Mouse (Mus musculus): ENCODE data around the gene 4930595M18Rik.
A peak's percentile ranks its signal among the peaks of the same experiment; 100 is the strongest.

The 4930595M18Rik gene

DNA sequence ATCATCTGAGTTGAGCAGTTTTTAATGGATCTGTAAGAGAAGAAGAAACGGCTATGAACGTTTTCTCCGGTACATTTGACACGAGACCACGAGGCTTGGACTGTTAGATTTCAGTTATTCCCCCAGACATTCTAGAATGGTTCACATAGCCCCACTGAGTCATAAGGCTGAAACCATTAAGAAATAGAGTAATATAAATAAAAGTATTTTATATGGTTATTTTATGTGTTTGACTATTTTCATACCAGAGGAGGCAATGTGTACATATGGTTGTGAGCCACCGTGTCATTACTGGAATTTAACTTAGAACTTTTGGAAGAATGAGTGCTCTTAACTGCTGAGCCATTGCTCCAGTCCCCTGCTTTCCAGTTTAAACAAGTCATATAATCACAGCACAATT is at the start of gene 4930595M18Rik:
TSS of gene 4930595M18Rik (minus strand) at position 101 of the 400 bp plus-strand sequence.
- Histone ChIP-seq H3K9me3 (ENCODE audit: low read length) (no peaks in the 10 kb centered on the region), H3K27me3 (ENCODE audit: insufficient read depth, low read length) (no peaks in the 10 kb centered on the region), H3K36me3 (ENCODE audit: insufficient read depth, low read length) (no peaks in the 10 kb centered on the region), H3K4me1 (replicated peaks; ENCODE audit: low read depth, low read length) (no peaks in the 10 kb centered on the region), H3K4me3 (replicated peaks; ENCODE audit: low read length) (no peak within 1 kb of the TSS)
- TF ChIP-seq NANOG (IDR thresholded peaks at IDR 0.05; ENCODE audit: borderline replicate concordance, low read length) = no peak
- TF ChIP-seq POU5F1 (IDR thresholded peaks at IDR 0.05; ENCODE audit: borderline replicate concordance, low read length) = no peak
- no peak for TF ChIP-seq CTCF (conservative IDR thresholded peaks at IDR 0.05; ENCODE audit: low read length)

DNA sequence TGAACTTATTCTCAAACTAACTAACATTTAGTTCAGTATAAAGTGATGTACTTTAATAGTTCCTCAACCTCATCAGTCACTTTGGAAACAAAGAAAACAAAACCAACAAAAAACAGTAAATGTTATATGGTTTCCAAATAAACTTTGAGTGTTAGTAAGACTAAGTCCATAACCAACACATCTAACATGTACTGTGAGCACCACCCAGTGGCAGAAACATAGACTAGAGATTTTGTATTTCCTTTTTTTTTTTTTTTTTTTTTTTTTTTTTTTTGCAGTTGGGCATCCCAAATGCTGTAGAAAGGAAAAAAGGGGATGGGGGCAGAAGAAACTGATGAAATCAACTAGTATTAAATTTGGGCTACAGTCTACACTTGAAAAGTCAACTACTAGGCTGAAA is 14.6 kb upstream of the 4930595M18Rik start:
- H3K4me1 ChIP-seq (replicated peaks; ENCODE audit: low read depth, low read length) = no peaks in the 10 kb centered on the region
- TF ChIP-seq NANOG (IDR thresholded peaks at IDR 0.05; ENCODE audit: borderline replicate concordance, low read length) = no peak
- TF ChIP-seq CTCF (conservative IDR thresholded peaks at IDR 0.05; ENCODE audit: low read length) = 0 out of 2 replicates have a peak, but pooled peaks have one; percentile 7
- TF ChIP-seq POU5F1 (IDR thresholded peaks at IDR 0.05; ENCODE audit: borderline replicate concordance, low read length) = no peak

More for the DNA sequence above, 14.6 kb upstream of the 4930595M18Rik start:
- no peak overlapping the region for H3K4me3 ChIP-seq (replicated peaks; ENCODE audit: low read length)
- no peaks in the 10 kb centered on the region for H3K36me3 ChIP-seq (ENCODE audit: insufficient read depth, low read length)
- no peaks in the 10 kb centered on the region; the same call in 1 of the 2 replicates for H3K9me3 ChIP-seq (ENCODE audit: low read length)
- H3K27me3 ChIP-seq (ENCODE audit: insufficient read depth, low read length) = no peaks in the 10 kb centered on the region

Data from E14TG2a.4 (cell line).